Mouse (Mus musculus) heart, postnatal 0 days (tissue): ENCODE data around the gene Dock8.

Experiments used
- CTCF ChIP-seq: IDR thresholded peaks from 2 replicates; pipeline ENCODE4 v1.5.1; 2016; ENCODE audit warnings: antibody characterized with exemption, control low read depth, low read depth
- EP300 ChIP-seq: IDR thresholded peaks from 2 replicates; pipeline ENCODE4 v1.6.1; 2016; ENCODE audit warnings: antibody characterized with exemption, low read depth

DNA sequence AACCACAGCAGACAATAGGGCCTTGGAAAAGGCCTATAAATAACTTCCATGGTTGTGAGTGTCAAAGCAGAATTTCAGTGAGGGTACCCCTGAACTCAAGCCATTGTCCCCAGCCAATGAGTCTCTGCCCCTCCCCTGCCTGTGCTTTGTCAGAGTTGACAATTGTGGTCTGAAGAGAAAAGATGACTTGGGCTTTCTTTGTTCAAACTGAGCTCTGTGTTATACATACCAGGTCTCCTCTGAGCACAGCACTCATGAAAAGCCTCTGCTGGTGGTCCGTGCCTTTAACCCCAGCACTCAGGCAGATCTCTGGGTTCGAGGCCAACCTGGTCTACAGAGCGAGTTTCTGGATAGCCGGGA lies 231.6 kb downstream of the Dock8 start:
- no peak for TF ChIP-seq CTCF
- no peak for TF ChIP-seq EP300
